Mouse (Mus musculus) cortical plate, adult 2 months (tissue): Measurements from ENCODE around the gene Wwp2.

Experiments
- CTCF ChIP-seq: fragments of 200-500 bp; IDR thresholded peaks from 2 replicates; pipeline ENCODE4 v1.5.1; 2011; ENCODE audit warnings: mild to moderate bottlenecking, control low read depth, low read length; ENCODE audit not compliant: insufficient read depth; ENCODE audit errors: extremely low read depth
- POLR2A ChIP-seq: fragments of 200-500 bp; IDR thresholded peaks from 2 replicates; pipeline ENCODE4 v1.6.1; 2011; ENCODE audit warnings: mild to moderate bottlenecking, low read length, control low read depth; ENCODE audit not compliant: insufficient read depth; ENCODE audit errors: extremely low read depth

DNA sequence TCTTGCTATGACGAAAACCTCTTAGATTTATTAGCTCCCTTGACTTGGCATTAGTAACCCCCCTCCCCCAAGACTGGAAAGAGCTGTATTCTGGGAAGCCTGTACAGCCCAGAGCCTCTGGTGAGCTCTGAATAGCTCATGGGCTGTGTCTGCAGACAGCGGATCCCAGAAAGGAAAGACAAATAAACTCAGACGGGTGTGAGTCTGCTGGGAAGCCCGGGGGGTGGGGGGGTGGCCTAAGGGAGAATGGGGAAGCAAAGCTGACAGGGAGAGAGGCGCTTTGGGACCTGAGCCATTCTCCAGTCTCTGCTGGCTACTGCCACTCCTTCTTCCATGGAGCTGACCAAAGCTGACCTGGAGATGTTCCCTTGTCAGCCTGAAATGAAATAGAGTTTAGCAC, 53.8 kb downstream of the Wwp2 start:
- TF ChIP-seq CTCF, result no peak
- TF ChIP-seq POLR2A, result no peak
